Mouse (Mus musculus) intestine, postnatal 0 days (tissue): ENCODE data around the gene Uox. TPM values are rescaled to one million over a fixed set of nuclear protein-coding genes. Genes with fewer than 3 reads are reported as not detected.

Experiments
- ATAC-seq: fragments of 200-750 bp; cut with Nextera tagmentation; 2 replicates; pipeline ENCODE4 v1.8.0; 2017; ENCODE audit warnings: mild to moderate bottlenecking, moderate TSS enrichment, moderate library complexity
- H3K27ac ChIP-seq: fragments of 300-500 bp; sonication (generic); 2 replicates; pipeline ENCODE4 v1.5.1; 2014; ENCODE audit warnings: mild to moderate bottlenecking, low read depth, low read length, moderate library complexity
- H3K27me3 ChIP-seq: fragments of 300-500 bp; sonication (generic); replicated peaks from 2 replicates; pipeline ENCODE4 v1.6.1; 2014; ENCODE audit warnings: low read length, mixed read lengths; ENCODE audit not compliant: control insufficient read depth, insufficient read depth
- H3K36me3 ChIP-seq: fragments of 300-500 bp; sonication (generic); 2 replicates; pipeline ENCODE4 v1.6.1; 2014; ENCODE audit warnings: mild to moderate bottlenecking, moderate library complexity; ENCODE audit not compliant: control insufficient read depth, insufficient read depth
- H3K4me1 ChIP-seq: fragments of 300-500 bp; sonication (generic); replicated peaks from 2 replicates; pipeline ENCODE4 v1.6.1; 2014; ENCODE audit warnings: antibody characterized with exemption, low read length, mixed read lengths; ENCODE audit not compliant: control insufficient read depth, insufficient read depth
- H3K4me2 ChIP-seq: fragments of 300-500 bp; sonication (generic); replicated peaks from 2 replicates; pipeline ENCODE4 v1.6.1; 2014; ENCODE audit warnings: low read depth, mild to moderate bottlenecking, moderate library complexity
- H3K4me3 ChIP-seq: fragments of 300-500 bp; sonication (generic); 2 replicates; pipeline ENCODE4 v1.5.1; 2014; ENCODE audit warnings: low read depth, low read length
- H3K9ac ChIP-seq: fragments of 300-500 bp; sonication (generic); 2 replicates; pipeline ENCODE4 v1.6.1; 2014; ENCODE audit warnings: mild to moderate bottlenecking, low read depth, low read length
- H3K9me3 ChIP-seq: fragments of 300-500 bp; sonication (generic); 2 replicates; pipeline ENCODE4 v1.6.1; 2016; ENCODE audit warnings: mixed run types; ENCODE audit not compliant: control insufficient read depth
- CTCF ChIP-seq: sonication (generic); IDR thresholded peaks from 2 replicates; pipeline ENCODE4 v1.5.1; 2016; ENCODE audit warnings: low read depth, mild to moderate bottlenecking, control low read depth, antibody characterized with exemption, moderate library complexity
- WGBS: fragments of 180-500 bp; shearing (Covaris S2); extraction: QIAGEN DNeasy Blood & Tissue Kit; methylation state at CpG from one replicate; pipeline ENCODE4 v1.1.7; 2014; 5-methylcytosine and 5-hydroxymethylcytosine counted together
- polyA plus RNA-seq: library from polyadenylated mRNA; unstranded; fragments of >200 nt; fragmentation: Nextera tagmentation; extraction: Ambion mirVana; gene quantifications from 2 replicates; pipeline ENCODE4 v1.2.1, GENCODE M21; 2015

The Uox gene
- polyA plus RNA-seq, 1 experiment from 2014 or later, result 0.10 TPM

DNA sequence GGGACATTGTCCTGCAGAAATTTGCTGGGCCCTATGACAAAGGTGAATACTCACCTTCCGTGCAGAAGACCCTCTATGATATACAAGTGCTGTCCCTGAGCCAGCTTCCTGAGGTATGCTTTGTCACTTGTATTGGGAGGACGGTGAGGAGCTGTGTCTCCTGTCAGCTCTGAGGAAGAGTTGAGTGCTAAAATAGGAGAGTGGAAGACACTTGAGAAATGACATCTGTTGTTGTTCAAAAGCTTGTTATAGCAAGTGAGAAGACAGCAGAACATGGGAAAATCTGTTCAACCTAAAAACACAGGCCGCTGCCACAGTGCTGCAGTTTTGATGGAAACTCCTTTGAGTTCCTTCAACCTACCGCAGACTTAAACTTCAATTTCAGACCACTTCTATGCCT is 55.5 kb downstream of the Uox start:
- H3K36me3 ChIP-seq, result no peaks in the 10 kb centered on the region
- H3K4me1 ChIP-seq, result no peaks in the 10 kb centered on the region
- no peak for TF ChIP-seq CTCF
- no peaks in the 10 kb centered on the region for H3K9me3 ChIP-seq
- no peak for ATAC-seq
- no peak overlapping the region for H3K9ac ChIP-seq
- H3K4me3 ChIP-seq, result no peak overlapping the region
- H3K27me3 ChIP-seq, result no peaks in the 10 kb centered on the region
- H3K27ac ChIP-seq, result no peak overlapping the region
- WGBS, result 84% methylated on average over 4 of the region's 4 CpGs
- H3K4me2 ChIP-seq, result no peak overlapping the region

DNA sequence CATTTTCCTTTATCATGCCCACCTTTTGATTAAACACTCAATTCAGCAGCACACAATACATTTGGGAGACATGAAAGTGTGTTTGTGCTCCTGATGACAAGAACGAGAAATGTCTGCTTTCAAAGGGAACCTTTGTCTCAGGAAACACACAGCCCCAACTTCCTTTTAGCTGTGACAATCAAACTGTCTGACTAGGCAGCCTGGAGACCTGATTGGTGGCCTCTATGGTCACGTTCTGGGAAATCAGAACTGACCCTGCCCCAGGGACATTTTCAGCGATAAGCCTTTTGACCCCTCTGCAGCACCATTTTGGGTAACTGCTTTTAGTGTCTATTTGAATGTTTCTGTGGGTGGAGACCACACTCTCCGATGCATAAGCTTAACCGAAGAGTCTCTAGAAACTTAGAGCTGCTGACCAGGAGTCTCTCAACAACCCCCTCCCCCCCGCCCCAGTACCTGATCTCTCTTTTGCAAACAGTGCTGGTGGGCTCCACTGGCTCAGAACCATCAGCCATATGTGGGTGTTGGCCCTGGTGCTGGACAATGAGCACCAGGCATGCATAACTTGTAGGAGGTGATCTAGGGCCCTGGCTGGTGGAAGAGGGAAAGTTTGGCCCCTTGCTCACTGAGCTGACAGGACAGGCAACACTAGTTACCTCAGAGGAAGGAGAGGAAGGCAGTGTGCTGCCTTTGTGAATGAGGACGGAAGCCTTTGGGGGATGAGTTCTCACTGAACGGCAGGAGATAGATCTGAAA is 58.2 kb downstream of the Uox start:
- Histone ChIP-seq H3K4me1 (no peaks in the 10 kb centered on the region), H3K27ac (no peak overlapping the region), H3K36me3 (no peaks in the 10 kb centered on the region), H3K9ac (no peak overlapping the region), H3K4me2 (no peak overlapping the region), H3K9me3 (no peaks in the 10 kb centered on the region), H3K4me3 (no peak overlapping the region), H3K27me3 (no peaks in the 10 kb centered on the region)
- no peak for ATAC-seq
- 77% methylated on average over 8 of the region's 8 CpGs for WGBS
- no peak for TF ChIP-seq CTCF

DNA sequence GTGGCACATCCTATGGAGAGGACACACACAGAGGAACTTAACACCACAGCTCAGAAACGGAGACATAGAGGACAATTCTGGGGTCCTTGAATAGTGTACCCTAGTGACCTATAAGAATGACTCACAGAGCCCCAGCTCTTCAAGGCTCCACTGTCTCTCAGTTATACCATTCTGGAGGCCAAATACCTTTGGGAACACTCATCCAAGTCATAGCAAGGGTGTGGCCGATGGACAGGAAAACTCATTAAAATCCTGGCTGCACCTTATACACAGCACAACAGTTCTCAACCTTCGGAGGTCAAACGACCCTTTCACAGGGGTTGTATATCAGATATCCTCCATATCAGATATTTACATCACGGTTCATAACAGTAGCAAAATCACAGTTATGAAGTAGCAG is 62.3 kb downstream of the Uox start:
- H3K9ac ChIP-seq, result no peak overlapping the region
- TF ChIP-seq CTCF, result no peak
- ATAC-seq, result no peak
- no peaks in the 10 kb centered on the region for H3K36me3 ChIP-seq
- no peaks in the 10 kb centered on the region for H3K4me1 ChIP-seq
- WGBS, result 80% methylated on average over 5 of the region's 5 CpGs
- H3K4me3 ChIP-seq, result no peak overlapping the region
- no peaks in the 10 kb centered on the region for H3K27me3 ChIP-seq
- H3K4me2 ChIP-seq, result no peak overlapping the region
- no peaks in the 10 kb centered on the region for H3K9me3 ChIP-seq
- H3K27ac ChIP-seq, result no peak overlapping the region

DNA sequence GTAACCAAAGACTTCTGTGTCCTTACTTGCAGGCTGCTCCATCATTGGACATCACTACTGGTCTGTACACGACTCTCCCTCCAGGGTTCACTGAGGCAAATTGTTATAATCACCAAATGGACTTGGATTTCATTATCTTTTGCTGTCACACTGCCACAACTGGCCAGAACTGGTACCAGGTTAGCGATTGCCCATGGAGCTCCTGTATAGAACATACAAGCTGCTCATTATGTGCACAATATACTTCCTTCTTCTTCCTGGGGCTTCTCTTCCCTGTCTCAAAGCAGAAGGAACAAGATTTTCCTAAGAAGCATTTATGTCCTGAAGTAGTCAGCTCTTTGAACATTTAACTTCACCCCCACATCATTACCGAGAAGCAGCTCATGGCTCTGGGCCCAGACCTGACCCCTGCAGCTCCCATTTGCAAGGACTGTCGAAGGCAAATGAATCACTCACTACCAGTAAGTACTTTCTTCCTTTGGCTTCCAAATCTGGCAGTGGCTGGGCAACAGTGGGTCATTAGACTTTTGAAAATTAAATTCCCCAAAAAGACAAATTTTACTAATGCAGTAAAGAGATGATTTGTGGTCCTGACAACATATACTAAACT is 71.7 kb downstream of the Uox start:
- Histone ChIP-seq H3K27ac (no peak overlapping the region), H3K36me3 (no peaks in the 10 kb centered on the region), H3K9me3 (no peaks in the 10 kb centered on the region), H3K4me3 (no peak overlapping the region), H3K4me2 (no peak overlapping the region), H3K9ac (no peak overlapping the region), H3K27me3 (no peaks in the 10 kb centered on the region), H3K4me1 (no peaks in the 10 kb centered on the region)
- no peak for TF ChIP-seq CTCF
- ATAC-seq, result no peak
- 65% methylated on average over 4 of the region's 4 CpGs for WGBS

DNA sequence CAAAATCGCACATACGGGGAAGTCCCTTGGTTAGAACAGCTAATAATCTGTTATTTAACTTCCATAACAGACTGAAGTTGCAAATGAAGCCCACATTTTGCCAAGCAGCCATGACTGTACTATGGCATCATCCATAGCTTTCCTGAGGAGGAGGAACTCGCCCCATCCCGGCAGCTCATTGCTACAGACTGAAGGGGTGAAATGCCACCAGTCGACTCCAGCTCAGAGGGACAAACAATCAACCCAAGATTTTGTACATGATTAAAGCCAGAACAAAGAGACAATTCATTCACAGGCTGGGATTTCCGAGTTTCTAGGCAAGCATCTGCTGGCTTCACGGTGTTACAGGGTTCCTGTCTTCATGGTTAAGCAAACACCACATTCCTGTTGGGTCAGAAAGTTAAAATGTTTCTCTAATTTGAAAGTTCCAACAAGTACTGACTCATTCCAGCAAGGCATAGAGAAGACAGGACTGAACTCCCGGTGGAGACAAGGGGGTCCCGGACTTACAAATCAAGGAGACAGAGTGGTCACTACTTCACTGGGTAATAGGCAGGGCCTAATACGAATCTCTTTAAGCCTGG is 79.2 kb downstream of the Uox start:
- Histone ChIP-seq H3K36me3 (no peaks in the 10 kb centered on the region), H3K4me1 (no peaks in the 10 kb centered on the region), H3K9ac (no peak overlapping the region), H3K27me3 (no peaks in the 10 kb centered on the region), H3K4me3 (no peak overlapping the region), H3K4me2 (no peak overlapping the region), H3K27ac (no peak overlapping the region), H3K9me3 (no peaks in the 10 kb centered on the region)
- no peak for TF ChIP-seq CTCF
- WGBS, result 67% methylated on average over 10 of the region's 10 CpGs
- ATAC-seq, result no peak

DNA sequence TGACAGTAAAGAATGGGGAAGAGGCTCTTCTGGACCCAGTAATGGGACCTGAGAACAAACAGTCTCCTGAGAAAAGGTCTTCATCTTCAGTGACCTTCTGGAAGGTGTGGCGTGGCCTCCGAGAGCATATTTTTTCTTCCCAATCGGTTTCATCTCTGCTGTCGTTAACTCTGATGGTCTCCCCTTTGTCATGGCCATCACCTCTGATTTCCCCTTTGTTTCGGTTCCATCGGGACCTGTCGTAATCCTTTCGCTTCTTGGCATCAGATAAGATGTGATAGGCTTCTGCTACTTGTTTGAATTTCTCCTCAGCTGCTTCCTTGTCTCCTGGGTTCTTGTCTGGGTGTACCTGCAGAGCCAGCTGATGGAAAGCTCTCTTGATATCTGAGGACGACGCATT is 80.5 kb downstream of the Uox start:
- no peak overlapping the region for H3K9ac ChIP-seq
- H3K36me3 ChIP-seq, result no peaks in the 10 kb centered on the region
- no peaks in the 10 kb centered on the region for H3K27me3 ChIP-seq
- ATAC-seq, result no peak
- no peak overlapping the region for H3K4me2 ChIP-seq
- H3K4me1 ChIP-seq, result no peaks in the 10 kb centered on the region
- H3K27ac ChIP-seq, result no peak overlapping the region
- no peak overlapping the region for H3K4me3 ChIP-seq
- WGBS, result 70% methylated on average over 10 of the region's 10 CpGs
- H3K9me3 ChIP-seq, result no peaks in the 10 kb centered on the region
- no peak for TF ChIP-seq CTCF
